Mouse (Mus musculus): ENCODE measurements at regions not wholly inside any gene's neighbourhood (a gene's known extent, or its start where the extent isn't known, plus 50 kb on each side); places are given as distances from the start of the nearest gene placed in this dataset.

DNA sequence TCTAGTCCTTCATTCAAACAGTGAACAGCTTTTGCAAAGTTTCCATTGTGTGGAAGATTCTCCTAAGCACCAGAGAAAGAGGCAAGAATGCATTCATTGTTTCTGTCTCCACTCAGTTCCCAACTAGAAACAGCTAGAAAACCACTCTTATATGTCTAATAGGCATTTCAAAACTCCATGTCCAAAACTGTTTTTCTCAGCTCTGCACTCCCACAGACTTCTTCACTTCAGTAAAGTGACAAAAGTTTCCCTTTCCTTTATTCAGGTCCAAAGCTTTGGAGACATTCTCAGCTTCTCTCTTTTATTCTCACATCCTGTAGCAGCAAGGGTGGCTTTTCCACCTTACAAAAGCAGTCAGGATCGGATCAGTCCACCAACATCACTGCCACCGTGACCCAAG, 166.0 kb downstream of the Mreg start:
- no peak for DNase-seq (ENCODE audit: low read depth, low spot score)

DNA sequence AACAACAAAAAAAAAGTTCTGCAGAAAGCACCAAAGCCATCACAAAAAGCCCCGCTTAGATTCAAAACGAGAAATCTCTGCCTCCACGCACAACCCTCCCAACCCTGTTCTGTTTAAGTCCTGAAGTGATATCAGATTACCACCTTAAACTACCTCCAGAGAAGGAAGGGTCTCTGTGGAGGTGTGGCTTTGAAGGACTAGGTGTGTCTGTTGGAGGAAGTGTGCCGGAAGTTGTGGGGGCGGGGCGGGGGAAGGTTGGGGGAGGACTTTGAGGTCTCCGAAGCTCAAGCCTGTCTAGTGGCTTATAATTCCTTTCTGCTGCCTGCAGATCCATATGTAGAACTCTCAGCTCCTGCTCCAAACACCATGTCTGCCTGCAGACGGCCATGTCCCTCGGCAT, 173.6 kb downstream of the Mreg start:
- DNase-seq (ENCODE audit: low read depth, low spot score): no peak

- no peak for DNase-seq (ENCODE audit: low read depth, low spot score)
Observed at GRCm38 (mm10) chr1:72036600-72036999, 175.5 kb downstream of the Mreg start.

- DNase-seq (ENCODE audit: low read depth, low spot score): no peak
Observed at GRCm38 (mm10) chr1:72036141-72036540, 176.0 kb downstream of the Mreg start.

DNA sequence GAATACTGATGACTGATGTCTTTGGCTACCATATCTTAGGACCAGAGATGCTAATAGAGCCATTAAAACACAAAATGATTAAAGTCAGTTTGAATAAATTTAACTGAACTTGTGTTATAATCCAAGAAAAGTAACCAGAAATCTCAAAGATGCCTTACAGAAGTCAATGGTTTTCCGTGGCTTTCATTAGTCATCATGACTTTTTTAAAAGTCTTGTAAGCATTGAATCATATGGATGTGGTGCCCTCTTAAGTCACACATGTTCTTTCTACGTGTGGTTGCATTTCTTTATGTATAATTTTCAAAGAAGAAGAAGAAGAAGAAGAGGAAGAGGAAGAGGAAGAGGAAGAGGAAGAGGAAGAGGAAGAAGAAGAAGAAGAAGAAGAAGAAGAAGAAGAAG, 178.2 kb downstream of the Mreg start:
- no peak for DNase-seq (ENCODE audit: low read depth, low spot score)

DNA sequence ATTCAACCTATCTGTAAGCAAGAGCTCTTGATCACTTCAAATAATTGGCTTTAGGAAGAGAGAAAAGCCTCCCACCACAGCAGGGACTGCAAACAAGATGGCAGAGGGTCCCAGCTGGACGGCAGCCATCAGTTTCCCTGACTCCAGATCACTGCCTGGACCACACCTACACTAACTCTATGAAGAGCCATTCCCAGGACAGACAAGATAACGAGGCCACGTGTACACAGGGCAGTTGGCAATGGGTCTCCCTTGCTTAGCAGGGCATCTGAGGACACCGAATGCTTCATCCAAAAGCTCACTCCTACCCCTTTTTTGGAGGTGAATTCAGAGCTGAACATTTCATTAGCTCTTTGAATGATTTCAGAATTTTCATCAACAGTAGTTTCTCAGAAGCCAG, 179.9 kb downstream of the Mreg start:
- no peak for DNase-seq (ENCODE audit: low read depth, low spot score)

GRCm38 (mm10) chr1:72030763-72031405, 181.2 kb downstream of the Mreg start:
- DNase-seq (ENCODE audit: low read depth, low spot score): no peak

DNA sequence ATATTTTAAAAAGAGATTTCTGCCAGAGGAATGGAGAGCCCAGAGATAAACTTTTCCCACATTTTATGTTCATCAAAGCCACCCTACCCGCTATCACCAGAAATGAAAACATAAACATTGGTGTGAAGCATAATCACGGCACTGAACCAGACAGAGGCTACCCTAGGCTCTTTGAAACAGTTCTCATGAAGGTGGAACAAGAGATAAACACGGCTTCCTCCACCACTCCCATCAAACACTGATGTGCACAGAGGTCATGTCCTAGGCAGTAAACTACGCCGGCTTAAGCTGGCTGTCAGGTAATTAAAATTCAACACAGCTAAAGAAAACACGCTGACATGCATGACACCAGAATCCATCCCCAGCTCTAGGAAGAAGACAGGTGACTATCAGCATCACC, 182.5 kb downstream of the Mreg start:
- no peak for DNase-seq (ENCODE audit: low read depth, low spot score)

DNA sequence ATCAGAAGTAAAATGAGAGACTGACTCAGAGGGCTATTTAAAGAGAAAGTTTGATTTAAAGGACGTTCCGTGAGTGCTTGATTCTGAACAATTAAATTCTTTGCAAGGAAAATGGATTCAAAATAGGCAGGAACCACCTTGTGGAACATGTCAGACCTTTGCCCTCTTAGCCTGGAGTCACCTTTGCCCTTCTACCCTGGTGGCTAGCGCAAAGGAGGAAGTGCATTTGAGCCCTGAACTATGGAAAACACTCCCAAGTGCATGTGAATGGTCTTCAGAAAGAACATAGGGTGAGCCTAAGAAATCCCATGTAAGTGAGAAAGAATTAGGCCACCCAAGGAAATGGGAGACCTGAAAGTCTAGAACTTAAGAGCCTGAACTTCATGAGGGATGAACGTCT, 185.2 kb downstream of the Mreg start:
- no peak for DNase-seq (ENCODE audit: low read depth, low spot score)

- DNase-seq (ENCODE audit: low read depth, low spot score): no peak
Observed at GRCm38 (mm10) chr1:72022631-72023030, 189.5 kb downstream of the Mreg start.

DNA sequence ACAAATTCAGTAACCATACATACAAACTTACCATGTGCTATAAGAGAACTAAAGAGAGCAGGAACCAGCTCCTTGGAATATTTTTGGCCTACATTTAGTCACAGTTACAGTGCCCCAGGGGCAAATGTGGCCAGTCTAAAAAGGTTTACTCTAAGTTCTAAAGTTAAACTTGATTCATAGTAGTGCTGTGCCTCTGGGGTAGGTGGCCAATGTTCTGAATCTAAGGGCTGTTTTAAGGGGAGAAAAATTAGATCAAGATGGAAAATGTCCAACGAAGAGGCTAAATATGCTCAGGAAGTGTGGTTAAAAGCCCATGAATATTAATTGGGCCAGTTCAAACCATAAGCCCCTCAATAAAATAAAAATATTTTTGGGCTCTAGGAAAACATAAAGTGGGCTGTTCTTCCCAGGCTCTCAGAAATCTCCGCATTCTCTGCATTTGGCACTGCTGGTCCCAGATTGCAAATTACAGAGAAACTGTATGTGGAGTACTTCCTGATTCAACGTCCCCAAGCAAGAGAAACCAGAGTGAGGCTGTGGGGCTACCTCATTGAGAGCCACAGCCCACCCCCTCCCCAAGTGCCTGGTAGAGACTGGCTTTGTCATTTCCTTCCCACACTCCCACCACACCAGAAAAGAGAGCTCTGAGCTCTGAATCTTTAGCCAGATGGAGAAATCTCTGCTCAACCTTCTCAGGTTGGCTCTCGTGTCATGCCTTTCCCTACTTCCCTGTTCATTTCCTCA, 193.5 kb downstream of the Mreg start:
- no peak for DNase-seq (ENCODE audit: low read depth, low spot score)

- no peak for DNase-seq (ENCODE audit: low read depth, low spot score)
Observed at GRCm38 (mm10) chr1:72017814-72018478, 194.2 kb downstream of the Mreg start.

- DNase-seq (ENCODE audit: low read depth, low spot score): no peak
Observed at GRCm38 (mm10) chr1:72015471-72015870, 196.6 kb downstream of the Mreg start.

GRCm38 (mm10) chr1:72014580-72014979, 197.5 kb downstream of the Mreg start:
- no peak for DNase-seq (ENCODE audit: low read depth, low spot score)

GRCm38 (mm10) chr1:72013863-72014262, 198.2 kb downstream of the Mreg start:
- no peak for DNase-seq (ENCODE audit: low read depth, low spot score)

GRCm38 (mm10) chr1:72012710-72013109, 199.4 kb downstream of the Mreg start:
- no peak for DNase-seq (ENCODE audit: low read depth, low spot score)

- DNase-seq (ENCODE audit: low read depth, low spot score): no peak
Observed at GRCm38 (mm10) chr1:72009270-72009928, 202.7 kb downstream of the Mreg start.

DNA sequence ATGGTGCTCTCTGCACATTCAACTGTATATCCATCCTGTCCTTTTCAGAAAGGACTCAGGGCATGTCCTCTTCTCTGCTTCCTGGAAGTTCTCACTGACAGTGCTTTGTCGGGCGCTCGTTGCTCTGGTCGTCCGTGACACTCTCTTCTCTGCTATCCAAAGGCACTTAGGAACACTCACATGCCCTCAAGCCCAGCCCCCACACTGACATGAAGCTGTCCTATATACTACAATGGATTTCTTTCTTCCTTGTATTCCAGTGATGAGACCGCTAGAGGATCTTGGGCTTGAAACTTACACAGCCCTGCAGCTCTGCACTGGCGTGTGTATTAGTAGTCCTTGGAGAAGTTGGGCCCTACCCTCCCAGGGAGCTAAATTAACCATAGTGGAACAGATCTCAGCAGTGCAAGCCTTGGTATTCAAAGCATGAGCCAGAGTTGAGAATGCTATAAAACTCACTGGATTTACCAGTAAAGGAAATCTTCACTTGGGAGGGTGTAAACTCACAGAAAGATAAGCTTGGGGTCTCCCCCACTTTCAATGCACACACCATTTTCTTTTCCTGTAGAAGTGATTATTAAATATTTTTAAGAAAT, 205.3 kb downstream of the Mreg start:
- DNase-seq (ENCODE audit: low read depth, low spot score): no peak

DNA sequence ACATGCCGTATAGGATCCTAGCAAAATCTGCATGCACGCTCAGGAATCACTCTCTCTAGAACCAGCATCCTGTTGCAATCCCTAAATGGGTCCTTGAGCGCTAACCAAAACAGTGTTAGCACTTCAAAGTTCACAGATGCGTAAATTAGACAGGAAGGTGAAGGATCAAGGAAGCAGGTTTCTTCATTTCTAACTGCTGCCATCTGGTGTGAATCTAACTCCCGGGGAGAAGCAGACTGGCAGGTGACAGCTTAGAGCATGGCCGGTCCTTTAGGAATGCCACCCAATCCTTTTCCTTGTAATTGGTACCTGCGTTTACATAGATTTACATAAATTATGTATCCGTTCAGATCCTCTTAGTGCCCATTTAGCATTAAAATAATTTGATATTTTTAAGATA, 206.2 kb downstream of the Mreg start:
- DNase-seq (ENCODE audit: low read depth, low spot score): no peak

- no peak for DNase-seq (ENCODE audit: low read depth, low spot score)
Observed at GRCm38 (mm10) chr1:72005550-72005949, 206.6 kb downstream of the Mreg start.

- DNase-seq (ENCODE audit: low read depth, low spot score): no peak
Observed at GRCm38 (mm10) chr1:72003424-72004278, 208.5 kb downstream of the Mreg start.
